Mouse (Mus musculus) heart, adult 8-10 months (tissue): Measurements from ENCODE around the gene Brinp2. TPM values are rescaled to one million over a fixed set of nuclear protein-coding genes. Genes with fewer than 3 reads are reported as not detected.

Source experiments
- DNase-seq: peaks from one replicate; pipeline ENCODE4 v3.0.0; 2022; ENCODE audit warnings: low spot score
- total RNA-seq, 4 experiments: library from RNA; stranded (reverse); gene quantifications; 2 replicates each; pipeline ENCODE4 v1.2.4; 2022

The Brinp2 gene
- total RNA-seq, 4 experiments from 2014 or later = 0.11 to 0.22 (median 0.15) TPM

DNA sequence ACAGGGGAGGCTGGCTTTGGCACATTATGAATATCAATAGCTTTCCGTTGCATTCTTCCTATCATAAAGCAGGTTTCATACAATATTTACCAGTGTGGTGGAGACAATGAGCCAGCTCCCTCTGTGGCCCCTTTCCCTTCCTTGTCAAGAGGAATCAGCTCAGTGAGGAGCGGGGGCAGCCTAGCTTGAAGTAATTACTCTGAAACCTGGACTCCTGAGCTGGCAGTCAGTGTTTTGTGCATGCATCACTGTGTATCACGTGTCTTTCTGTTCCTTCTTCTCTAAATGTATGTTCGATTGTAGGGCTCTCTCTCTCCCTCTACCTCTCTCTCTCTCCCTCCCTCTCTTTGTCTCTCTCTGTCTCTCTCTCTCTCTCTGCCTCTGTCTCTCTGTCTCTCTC is 135.1 kb downstream of the Brinp2 start:
- no peak for DNase-seq

DNA sequence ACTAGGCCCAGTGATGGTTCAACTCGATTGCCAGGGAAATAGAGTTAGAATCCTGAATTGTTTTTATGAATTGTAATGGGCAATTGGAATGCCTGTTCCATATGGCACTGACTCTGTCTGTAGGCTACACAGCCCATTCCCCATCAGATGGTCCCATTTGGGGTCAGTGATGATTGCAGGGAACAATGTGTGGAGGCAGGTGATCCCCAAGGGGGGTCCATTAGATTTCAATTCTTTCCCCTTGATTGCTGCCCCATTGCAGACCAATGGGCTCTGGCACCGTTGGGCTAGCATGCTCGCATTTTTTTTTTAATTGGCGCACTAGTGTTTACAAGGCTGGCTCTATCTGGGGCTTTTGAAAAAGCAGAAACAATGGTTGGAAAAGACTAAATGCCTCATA is 136.0 kb downstream of the Brinp2 start:
- DNase-seq = no peak

- no peak for DNase-seq
These were observed 137.4 kb downstream of the Brinp2 start for GRCm38 (mm10) chr1:158218750-158219149.

GRCm38 (mm10) chr1:158218294-158218693 is 137.8 kb downstream of the Brinp2 start:
- DNase-seq = no peak

DNA sequence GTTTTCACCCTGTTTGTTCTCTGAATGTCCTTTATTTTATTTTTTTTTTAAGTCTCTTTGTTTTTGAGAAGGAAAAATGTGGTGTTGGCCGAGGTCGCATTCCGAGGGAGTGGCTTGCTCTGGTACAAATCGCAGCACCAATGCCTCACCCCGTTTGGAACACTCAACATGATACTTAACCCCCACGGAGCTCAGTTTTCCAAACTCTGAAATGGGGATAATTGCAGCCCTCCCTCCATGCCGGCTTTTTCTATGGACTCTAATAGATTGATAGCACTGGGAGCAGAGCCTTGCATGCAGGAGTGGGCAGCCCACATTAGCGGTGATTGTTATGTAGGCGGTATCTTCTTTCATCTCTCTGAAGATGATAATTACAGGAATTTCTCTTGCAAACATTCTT is 140.5 kb downstream of the Brinp2 start:
- DNase-seq = no peak

- no peak for DNase-seq
These were observed 141.4 kb downstream of the Brinp2 start for GRCm38 (mm10) chr1:158214743-158215142.

- no peak for DNase-seq
These were observed 142.4 kb downstream of the Brinp2 start for GRCm38 (mm10) chr1:158213736-158214135.

- DNase-seq = no peak
These were observed 148.5 kb downstream of the Brinp2 start for GRCm38 (mm10) chr1:158207620-158208019.

- DNase-seq = no peak
These were observed 153.2 kb downstream of the Brinp2 start for GRCm38 (mm10) chr1:158202932-158203331.

Other genes starting within 250 kb of the Brinp2 start
- gene Astn1, start 5.9 kb upstream of the Brinp2 start, total RNA-seq = 1 to 10 TPM in 2 of 4 experiments, under 1 TPM in 2; 0.52 to 1.3 (median 1.0) TPM